Mouse (Mus musculus) thymus, adult 2 months (tissue): ENCODE measurements around the gene Fgfr2.

Source experiments
- CTCF ChIP-seq: fragments of 200-500 bp; IDR thresholded peaks from 2 replicates; pipeline ENCODE4 v1.5.1; 2012; ENCODE audit warnings: mild to moderate bottlenecking, control low read depth, low read length, moderate library complexity, borderline replicate concordance; ENCODE audit not compliant: control insufficient read depth, poor library complexity, insufficient read depth; ENCODE audit errors: extremely low read depth
- POLR2A ChIP-seq: fragments of 200-500 bp; IDR thresholded peaks from 2 replicates; pipeline ENCODE4 v1.6.1; 2012; ENCODE audit warnings: mild to moderate bottlenecking, low read length, control low read depth, moderate library complexity; ENCODE audit not compliant: control insufficient read depth, poor library complexity, insufficient read depth; ENCODE audit errors: extremely low read depth

DNA sequence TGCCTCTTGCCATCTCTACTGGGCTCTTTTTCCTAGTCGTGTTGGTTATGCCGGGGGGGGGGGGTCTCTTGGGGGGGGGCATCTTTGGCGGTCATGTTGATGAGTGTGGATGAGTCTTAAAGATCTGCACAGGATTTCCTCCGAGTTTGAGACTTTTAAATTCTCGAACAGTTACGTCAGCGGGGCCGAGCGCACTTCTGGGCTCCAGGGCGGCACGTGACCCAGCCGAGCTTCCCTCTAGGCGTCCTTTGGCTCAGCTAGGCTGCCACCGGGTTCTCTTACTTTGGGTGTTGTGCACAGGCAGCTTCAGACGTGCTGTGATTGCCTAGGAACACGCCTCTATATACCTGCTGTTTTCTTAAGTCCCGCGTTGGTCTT lies 2476.4 kb downstream of the Fgfr2 start:
- TF ChIP-seq CTCF = no peak
- TF ChIP-seq POLR2A = no peak
